Mouse (Mus musculus) gastrocnemius, postnatal 36 days (tissue): ENCODE measurements around the gene H2-D1. TPM values are rescaled to one million over a fixed set of nuclear protein-coding genes. Genes with fewer than 3 reads are reported as not detected.
"Not testable (repeated sequence)": the region's sequence is repeated elsewhere in the genome, so short reads cannot be mapped to it uniquely, and the experiment has no call there.

Source experiments
- DNase-seq, 2 experiments: peaks; one replicate each; pipeline ENCODE4 v3.0.0; 2022
- intact Hi-C: fragments of 180-260 bp; cut with DNase I; formaldehyde crosslinking; loops from one replicate; pipeline ENCODE4 v1.15.1; 2025
- long read RNA-seq, 2 experiments: library from polyadenylated mRNA; stranded (forward); transcript quantifications; one replicate each; pipeline ENCODE4 v2.0.0; 2021
- total RNA-seq, 2 experiments: library from RNA; stranded (reverse); gene quantifications; 2 replicates each; pipeline ENCODE4 v1.2.3; 2021

Gene H2-D1
- total RNA-seq = 10 to 100 TPM; 28.2 to 39.1 TPM
- long read RNA-seq, experiment 1, transcript H2-D1-202 (8 exons, 2,102 nt) = major isoform, 78 of 106 reads
- long read RNA-seq, experiment 1, partial matches to known transcripts = 7 of 106 reads
- long read RNA-seq, experiment 1, other reads (novel, unspliced or antisense) = 21 of 106 reads
- long read RNA-seq, experiment 2, transcript H2-D1-202 (8 exons, 2,102 nt) = major isoform, 59 of 75 reads
- long read RNA-seq, experiment 2, partial matches to known transcripts = 4 of 75 reads
- long read RNA-seq, experiment 2, other reads (novel, unspliced or antisense) = 11 of 75 reads

DNA sequence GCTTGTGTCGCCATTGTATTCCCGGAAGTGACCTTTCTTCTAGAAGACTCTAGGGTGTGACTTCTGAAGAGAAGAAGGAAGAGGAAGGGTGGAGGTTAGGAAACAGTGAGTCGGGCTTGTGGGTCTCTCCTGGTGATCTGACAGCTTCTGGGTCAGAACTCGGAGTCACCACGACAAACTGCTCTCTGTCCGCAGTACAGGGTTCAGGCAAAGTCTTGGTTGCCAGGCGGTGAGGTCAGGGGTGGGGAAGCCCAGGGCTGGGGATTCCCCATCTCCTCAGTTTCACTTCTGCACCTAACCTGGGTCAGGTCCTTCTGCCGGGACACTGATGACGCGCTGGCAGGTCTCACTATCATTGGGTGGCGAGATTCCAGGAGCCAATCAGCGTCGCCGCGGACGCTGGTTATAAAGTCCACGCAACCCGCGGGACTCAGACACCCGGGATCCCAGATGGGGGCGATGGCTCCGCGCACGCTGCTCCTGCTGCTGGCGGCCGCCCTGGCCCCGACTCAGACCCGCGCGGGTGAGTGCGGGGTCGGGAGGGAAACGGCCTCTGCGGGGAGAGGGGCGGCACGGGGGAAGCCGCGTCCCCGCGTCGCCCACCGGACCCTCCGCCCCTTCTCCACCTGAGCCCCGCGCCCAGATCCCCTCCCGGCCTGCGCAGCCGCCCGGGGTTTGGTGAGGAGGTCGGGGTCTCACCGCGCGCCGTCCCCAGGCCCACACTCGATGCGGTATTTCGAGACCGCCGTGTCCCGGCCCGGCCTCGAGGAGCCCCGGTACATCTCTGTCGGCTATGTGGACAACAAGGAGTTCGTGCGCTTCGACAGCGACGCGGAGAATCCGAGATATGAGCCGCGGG lies at the start of gene H2-D1:
Gene H2-D1 (plus strand): TSS at position 67 of the 859 bp plus-strand sequence.
- intact Hi-C loops = loop anchor here (5.0 kb wide), 1 partner anchor 39 kb away; no protein-coding TSS in a partner anchor
- DNase-seq = peak; percentile 97 to 99

DNA sequence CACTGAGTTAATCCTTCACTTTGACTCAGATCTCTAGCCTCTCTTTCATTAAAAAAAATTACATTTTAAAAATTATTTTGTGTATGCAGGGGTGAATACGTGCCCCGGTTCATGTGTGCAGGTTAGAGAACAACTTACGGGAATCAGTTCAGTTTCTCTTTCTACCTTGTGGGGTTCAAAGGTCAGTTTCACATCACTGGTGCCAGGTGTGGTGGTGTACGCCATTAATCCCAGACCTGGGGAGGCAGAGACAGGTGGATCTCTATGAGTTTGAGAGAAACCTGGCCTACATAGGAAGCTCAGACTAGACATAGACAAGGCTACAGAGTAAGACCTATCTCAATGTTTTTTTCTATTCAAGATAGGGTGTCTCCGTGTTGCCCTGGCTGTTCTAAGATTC lies 49.5 kb upstream of the H2-D1 start:
- DNase-seq = no peak
- intact Hi-C loops = no loop called here

DNA sequence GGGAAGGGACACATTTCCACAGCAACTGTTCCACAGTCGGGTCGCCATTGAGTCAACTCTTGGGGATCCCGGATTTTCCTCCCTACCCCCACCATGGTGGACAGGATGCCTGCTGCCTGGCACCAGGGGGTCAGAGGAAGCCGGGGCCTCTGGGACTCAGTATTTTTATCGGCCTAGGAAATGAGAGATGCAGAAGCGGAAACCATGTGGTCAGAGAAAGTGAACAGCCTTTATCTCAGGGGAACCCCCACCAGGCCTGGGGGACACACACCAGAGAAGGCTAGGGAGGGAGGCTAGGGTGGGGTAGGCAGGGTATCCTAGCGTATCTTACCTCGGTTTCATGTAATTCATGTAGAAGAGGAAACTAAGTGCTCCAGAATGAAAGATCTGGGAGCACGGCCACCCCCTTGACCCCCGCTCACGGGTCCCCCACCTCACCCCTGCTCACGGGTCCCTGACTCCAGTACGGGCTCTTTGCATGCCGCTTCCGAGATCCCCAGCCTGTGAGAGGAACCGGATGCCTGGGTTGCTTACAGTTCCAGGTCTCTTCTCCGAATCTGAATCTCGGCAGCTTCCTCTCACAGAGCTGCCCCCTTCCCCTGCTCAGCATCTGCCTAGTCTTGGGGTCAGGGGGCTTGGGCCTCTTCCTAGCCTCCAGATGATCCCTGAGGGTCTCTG lies 43.9 kb upstream of the H2-D1 start:
- no peak for DNase-seq
- intact Hi-C loops = no loop called here

DNA sequence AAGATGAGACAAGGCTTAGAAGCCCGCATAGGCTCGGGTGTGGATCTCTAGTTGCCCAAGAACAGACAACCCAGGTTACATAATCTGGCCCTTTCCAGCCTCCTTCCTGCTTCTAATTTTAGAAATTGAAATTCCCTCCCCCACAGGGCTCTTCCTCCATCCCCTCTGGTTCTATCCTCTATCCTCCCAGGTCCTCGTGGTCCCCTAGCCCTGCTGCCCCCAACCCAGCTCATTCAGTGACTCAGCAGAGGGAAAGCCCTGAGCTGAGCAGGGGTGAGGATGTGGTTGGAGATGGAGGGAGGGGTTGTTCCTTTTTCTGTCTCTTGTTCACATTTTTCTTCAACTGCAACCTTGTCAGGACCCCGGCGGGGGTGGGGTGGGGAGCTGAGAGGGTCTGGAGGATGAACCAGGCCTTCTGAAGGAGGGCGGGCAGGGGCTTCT lies 42.9 kb upstream of the H2-D1 start:
- intact Hi-C loops = no loop called here
- DNase-seq = no peak

DNA sequence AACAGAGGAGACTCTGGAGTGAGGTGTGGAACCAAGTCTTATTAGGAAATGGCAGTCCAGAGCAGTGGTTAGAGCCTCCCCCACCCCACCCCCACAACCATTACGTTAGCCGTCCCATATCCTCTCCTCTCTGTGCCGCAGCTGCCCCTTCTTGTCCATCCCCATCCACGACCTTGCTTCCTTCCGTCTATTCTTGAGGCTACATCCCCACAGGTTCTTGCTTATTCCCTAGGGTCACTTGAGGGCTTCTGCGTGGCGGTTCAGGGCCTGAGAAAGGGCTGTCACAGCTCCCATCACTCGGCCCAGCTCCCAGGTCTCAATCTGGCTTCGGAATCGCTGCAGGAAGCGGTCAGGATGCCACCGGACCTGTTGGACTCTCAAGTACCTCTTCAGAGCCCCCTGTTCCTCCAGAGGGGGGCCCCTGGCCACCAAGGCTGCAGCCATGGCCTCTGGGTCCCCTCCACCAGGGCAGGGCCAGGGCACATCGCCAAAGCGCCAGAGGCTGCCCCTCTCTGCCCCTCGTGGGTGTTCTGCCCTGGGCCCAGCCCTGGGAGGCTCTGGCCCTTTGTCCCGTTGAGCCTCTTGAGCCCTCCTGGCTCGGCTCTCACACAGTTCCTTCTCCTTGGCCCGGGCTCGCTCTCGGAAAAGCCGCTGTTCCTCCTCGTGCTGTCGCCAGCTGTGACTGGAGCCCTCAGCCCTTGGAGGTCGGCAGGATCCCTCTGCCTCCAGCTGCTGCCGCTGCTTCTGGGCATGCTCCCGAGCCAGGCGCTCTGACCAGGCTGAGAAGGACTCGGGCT lies 42.2 kb upstream of the H2-D1 start, which contains the start of gene Gm16181:
Gene Gm16181 (plus strand): TSS at position 679 of the 797 bp plus-strand sequence.
- intact Hi-C loops = no loop called here
- no peak for DNase-seq

DNA sequence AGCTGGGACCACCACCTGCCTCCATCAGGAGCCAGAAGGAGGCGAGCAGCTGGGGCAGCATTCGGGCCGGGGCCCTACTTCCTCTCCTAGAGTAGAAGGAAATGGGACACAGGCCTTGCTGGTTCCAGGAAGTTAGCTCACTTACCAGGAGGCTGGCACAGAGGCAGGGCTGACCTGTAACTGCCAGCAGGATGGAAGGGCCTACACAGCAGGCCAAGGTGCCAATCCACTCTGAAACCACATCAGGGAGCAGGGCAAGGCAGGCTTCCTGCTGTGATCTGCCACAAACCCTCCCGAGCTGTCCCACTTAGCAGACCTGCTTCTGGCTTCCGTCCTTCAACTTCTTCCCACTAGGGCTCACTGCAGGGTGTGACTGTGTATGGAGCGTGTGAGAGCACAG lies 40.2 kb upstream of the H2-D1 start:
- intact Hi-C loops = no loop called here
- no peak for DNase-seq

DNA sequence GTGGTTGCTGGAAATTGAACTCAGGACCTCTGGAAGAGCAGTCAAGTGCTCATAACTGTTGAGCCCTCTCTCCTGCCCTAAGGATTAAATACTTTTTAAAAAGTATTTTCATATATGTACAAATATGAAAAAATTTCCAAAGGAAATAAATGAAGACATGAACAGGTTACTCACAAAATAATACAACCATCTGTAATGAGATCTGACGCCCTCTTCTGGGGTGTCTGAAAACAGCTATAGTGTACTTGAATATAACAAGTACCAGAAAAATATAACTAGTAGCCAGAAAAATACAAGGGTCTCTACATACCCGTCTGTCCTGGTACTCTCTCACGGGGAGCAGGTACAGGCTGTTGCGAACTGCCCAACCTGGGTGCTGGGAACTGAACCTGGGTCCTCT lies 37.9 kb upstream of the H2-D1 start:
- DNase-seq = no peak
- intact Hi-C loops = no loop called here

DNA sequence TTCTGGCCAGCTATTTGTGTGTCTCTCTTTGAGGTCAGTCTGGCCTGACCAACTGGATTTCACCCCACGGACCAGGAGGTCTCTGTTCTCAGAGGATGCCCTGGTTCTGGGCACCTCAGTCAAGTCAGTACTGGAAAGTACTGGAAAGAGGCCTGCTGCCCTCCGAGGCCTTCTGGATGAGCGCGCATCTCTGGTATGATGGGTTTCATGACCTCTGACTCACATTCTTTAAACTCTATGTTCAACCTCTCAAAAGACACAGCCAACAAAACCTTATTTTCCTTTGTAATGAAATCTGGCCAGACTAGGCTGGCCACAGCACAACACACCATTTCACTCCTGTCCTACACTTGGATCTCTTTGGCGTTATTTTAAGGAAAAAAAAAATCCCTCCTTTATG lies 37.1 kb upstream of the H2-D1 start:
- intact Hi-C loops = no loop called here
- DNase-seq = no peak

DNA sequence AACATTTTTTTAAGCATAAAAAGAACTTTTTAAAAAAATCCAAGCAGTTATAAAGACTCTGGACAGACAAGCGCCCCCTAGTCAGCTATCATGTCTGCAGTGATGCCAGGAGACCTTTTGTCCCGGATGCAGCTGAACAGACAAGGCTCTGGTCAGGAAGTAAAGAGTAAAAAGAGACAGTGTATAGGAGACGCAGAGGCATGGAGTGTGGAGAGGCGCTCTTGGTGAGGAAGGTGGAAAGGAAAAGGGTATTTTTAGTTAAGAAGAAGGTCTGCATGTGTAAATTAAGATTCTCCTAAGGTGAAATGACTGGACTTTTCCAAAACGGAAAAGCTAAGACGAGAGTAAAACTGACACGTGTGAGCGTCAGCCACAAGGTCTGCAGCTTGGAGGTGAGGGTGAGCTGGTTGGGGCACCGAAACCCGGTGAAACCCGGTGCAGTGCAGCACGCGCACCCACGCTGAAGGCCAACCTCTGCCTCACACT lies 35.9 kb upstream of the H2-D1 start:
- intact Hi-C loops = no loop called here
- DNase-seq = no peak

DNA sequence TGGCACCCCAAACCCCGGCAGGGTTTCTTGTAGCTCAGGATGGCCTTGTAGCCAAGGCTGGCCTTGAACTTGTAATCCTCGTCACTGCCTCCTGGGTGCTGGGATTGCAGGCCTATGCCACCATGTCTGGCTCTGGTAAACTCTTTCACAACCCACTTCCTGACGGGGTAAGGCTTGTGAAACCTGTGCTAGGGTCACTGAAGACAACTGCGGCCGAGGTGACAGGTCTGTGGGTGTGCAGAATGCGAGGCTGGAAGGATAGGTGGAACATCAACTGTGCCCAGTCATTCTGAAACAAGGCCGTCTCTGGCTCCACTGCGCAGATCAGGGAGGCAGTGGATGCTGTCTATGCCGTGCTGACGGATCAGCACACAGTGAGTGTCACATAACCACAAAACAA lies 31.5 kb upstream of the H2-D1 start:
- intact Hi-C loops = no loop called here
- no peak for DNase-seq

DNA sequence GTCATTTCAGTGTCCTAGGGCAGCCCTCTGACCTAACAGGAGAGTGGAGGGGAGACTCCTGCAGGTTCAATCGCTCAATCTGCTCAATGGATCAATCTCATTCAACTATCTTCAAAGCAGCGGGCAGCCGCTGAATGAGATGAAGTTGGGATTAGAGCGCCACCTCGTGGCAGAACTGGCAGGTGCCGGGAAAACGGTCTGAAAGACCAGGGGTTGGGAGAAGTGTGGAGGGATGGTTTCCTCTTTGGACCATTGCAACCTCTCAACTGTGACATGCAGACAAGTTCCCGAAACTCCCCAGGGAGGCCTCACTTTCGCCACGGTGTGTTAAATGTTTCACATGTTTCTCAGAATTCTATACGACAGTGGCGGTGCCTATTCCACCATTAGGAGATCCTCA lies 30.5 kb upstream of the H2-D1 start:
- intact Hi-C loops = loop anchor here (2.0 kb wide), 1 partner anchor 53 kb away; no protein-coding TSS in a partner anchor
- peak; percentile 79 to 85 for DNase-seq

DNA sequence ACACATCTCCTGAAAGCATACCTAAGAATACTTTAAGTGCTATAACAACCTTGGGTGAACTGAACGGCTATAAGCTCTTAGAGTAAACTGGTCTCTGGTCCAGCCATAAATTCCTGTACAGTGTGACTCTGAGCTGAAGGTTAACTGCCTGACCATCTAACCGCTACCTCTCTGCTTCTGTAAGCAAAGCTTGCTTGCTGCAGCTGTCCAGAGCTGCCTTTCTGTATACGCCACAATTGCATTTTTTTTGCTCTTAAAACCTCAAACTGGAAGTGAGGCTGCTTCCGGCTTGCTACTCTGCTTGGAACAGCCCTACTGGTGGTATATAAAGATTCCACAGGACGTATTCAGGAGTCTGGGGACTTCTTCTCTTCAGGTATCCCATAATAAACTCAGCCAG lies 29.9 kb upstream of the H2-D1 start:
- intact Hi-C loops = loop anchor here (2.0 kb wide), 1 partner anchor 54 kb away; no protein-coding TSS in a partner anchor
- DNase-seq = no peak

DNA sequence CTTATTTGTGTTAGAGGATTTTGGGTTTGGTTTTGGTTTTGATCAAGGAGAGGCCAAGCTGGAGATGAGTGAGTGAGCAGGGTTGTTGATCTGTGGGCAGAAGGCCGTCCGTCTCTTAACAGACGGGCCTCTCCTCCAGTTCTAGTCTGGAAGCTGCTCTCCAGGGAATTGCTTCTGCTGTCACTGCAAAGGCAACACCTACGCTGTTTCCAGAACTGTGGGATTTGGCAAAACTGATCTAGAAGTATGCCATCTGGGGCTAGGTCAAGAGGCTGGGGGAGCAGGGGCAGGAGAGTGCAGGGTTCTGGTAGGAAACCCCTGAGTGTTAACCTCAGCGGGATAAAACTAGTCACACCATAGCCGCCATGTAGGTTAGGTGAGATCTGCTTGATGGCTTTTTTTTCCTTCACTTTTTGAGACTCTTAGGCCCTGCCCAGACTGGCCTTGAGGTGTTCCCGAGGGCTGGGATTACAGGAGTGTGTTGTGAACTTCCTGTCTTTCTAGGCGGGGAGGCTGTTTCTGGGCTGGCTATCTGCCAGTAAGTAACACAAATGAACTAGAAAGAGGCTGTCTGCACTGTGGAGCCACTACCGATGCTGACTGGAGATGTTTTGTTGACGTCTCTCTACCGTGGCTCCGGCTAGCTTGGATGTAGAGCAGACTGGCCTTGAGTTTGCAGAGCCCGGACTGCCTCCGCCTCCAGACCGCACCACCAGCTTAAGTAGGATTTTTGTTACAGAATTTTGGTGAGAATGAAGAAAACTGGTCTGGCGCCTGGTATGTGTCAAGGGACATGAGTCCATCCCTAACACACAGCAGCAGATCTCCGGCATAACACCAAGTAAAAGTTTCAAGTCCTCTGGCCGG lies 29.2 kb upstream of the H2-D1 start, which contains the start of gene Atp6v1g2:
Gene Atp6v1g2 (plus strand): TSS at position 547 of the 867 bp plus-strand sequence.
- DNase-seq = no peak
- intact Hi-C loops = loop anchor here (2.0 kb wide), 1 partner anchor 55 kb away; no protein-coding TSS in a partner anchor

DNA sequence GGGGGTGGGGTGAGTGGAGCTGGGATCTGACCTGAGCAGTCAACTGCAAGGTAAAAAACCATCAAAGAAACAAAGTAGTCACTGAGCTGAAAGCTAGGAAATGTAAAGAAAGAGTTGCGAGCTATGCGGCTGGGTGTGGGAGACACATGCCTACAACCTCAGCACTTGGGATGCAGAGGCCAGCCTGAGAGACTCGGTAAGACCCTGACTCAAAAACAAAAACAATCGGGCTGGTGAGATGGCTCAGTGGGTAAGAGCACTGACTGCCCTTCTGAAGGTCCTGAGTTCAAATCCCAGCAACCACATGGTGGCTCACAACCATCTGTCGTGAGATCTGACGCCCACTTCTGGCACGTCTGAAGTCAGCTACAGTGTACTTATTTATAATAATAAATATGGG lies 28.4 kb upstream of the H2-D1 start:
- DNase-seq, intact Hi-C loops: not testable (repeated sequence)

DNA sequence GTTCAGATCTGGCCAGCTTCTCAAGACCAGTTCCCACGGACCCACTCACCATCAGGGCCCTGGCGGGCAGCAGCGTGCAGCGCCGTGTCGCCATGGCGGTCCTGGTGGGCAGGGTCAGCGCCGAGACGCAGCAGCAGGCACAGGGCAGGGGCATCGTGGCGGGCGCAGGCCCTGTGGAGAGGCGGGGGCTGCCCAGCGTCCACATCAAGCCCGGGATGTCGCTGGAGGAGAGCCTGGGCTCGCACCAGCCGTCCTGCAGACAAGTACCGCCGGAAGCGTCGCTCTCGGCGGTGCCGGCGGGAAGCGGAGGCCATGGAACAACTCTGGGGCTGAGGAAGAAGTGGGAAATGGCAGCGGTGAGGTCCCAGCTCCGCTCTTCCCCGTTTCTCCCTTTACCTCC lies 27.6 kb upstream of the H2-D1 start:
- peak in 1 of 2 experiments; percentile 47 for DNase-seq
- intact Hi-C loops = no loop called here

DNA sequence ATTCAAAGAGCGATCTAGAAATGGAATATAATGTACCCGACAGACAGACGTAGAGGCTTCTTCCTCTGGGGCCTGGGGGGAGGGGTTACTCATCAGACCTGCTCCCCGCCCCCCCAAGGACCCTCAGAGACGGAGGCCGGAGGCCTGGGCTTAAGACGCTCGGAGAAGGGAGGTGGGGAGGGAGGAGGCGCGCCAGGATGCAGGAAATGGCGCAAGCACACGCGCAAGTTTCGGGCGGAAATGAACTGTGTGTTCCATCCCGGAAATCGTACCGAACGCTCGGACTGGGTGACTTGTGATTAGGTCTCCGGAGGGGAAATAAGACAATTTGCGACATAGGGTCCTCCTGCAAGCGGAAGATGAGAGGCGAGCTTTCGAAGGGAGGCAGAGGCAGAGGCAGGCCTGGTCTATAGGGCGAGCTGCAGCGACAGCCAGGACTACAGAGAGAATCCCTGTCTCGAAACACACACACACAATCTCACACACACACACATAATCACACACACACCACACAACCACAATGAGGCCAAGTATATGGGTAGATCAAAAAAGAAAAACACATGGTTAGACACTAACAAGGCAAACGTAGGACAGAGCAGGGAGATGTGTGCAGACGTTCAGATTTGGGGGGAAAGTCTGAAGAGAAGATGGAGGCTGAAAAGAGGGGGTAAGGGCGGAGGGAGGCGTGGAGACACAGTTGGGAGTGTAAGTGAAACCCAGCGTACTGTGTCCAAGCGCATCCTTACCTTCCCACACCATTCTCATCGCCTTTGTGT lies 26.7 kb upstream of the H2-D1 start, which contains the start of gene Nfkbil1:
Gene Nfkbil1 (minus strand): TSS at position 179 of the 776 bp plus-strand sequence.
- DNase-seq = peak; percentile 81 to 84
- intact Hi-C loops = no loop called here

DNA sequence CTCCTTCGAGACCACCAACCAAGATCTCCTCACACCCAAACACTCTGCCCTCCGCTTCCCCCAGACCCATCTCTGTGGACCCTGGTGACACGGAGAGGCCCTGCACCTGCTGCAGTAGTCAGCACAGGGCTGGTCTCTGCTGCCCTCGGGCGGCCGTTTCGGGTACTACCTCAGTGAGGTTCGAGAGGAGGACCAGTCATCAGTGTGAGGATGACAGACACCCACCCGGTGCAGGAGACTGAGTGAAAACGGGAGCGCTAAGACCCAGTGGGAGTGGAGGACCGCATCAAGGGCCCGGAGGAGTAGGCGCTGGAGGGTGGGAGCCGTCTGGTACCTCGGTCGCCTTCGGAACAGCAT lies 26.2 kb upstream of the H2-D1 start:
- intact Hi-C loops = no loop called here
- DNase-seq = peak; percentile 97 to 99

DNA sequence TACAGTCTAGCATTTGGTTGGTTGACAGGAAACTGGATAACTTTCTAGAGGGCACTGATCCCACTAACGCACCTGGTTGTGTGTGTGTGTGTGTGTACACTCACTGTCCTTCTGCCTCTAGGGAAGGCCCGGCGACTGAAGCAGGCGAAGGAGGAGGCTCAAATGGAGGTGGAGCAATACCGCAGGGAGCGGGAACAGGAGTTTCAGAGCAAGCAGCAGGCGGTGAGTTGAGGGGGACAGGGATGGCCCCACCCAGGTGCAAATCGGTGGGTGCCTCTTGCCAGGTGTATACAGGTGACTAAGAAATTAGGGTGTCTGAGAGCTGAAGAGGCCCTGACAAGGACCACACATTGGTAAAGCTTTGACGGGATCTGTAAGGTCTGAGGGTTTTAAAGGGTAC lies 25.5 kb upstream of the H2-D1 start:
- intact Hi-C loops = no loop called here
- no peak for DNase-seq
